Mouse (Mus musculus): Measurements from ENCODE around the gene Snap29.

Snap29 gene

GRCm38 (mm10) chr16:17456901-17457300 lies 51.1 kb downstream of the Snap29 start:
- no peak for TF ChIP-seq GATA4 (IDR thresholded peaks at IDR 0.05; ENCODE audit: insufficient replicate concordance, low read length)

GRCm38 (mm10) chr16:17460254-17460653 lies 54.5 kb downstream of the Snap29 start:
- no peak for TF ChIP-seq GATA4 (IDR thresholded peaks at IDR 0.05; ENCODE audit: insufficient replicate concordance, low read length)

DNA sequence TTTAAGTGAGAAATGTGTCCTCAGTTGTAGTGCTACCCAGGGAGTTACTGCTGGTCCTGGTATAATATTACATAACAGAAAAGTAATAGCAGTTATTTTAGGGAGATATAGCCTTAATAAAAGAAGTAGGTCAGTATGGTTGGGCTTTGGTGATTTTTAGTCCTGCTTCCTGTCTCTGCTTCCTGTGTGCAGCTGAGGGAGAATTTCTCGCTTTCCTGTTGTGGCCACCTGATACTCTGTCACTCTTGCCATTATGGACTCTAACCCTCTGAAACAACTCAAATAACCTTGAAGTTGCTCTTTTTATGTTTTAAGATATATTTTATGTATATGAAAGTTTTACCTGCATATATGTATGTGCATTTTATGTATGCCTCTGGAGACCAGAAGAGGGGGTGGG lies 55.8 kb downstream of the Snap29 start:
- no peak for TF ChIP-seq GATA4 (IDR thresholded peaks at IDR 0.05; ENCODE audit: insufficient replicate concordance, low read length)

- TF ChIP-seq GATA4 (IDR thresholded peaks at IDR 0.05; ENCODE audit: insufficient replicate concordance, low read length): no peak
Measured at GRCm38 (mm10) chr16:17463184-17463583, 57.4 kb downstream of the Snap29 start.

DNA sequence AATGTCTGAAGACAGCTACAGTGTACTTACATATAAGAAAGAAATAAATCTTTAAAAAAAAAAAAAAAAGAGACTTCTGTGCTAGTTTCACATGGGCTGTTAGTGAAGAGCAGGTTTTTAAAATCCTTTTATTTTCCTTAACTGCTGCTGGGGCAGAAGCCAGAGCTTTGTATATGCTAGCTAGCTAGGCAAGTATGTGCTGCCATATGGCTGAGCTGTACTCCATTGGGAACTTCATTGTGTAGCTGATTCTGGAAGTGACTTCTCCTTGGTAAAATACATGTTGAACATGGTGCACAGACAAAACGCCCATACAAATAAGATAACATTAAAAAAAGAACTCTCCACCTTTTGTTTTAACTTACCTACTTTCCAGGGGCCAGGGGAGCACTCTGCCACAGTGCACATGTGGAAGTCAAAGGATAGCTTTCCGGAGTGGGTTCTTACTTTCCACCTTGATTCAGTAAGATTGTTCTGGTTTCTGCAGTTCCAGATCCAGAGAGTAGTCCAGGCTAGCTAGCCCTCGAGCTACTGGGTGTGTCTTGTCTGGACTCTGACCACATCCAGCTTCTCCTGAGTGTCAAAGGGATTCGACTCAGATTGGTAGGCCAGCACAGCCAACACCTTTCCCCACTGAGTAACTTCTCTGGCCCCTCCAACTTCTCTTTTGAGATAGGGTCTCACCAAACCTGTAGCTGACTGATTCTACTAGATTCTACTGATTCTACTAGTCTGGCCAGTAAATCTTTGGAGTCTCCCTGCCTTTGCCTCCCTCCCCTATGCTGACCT lies 61.3 kb downstream of the Snap29 start:
- no peak for TF ChIP-seq GATA4 (IDR thresholded peaks at IDR 0.05; ENCODE audit: insufficient replicate concordance, low read length)

DNA sequence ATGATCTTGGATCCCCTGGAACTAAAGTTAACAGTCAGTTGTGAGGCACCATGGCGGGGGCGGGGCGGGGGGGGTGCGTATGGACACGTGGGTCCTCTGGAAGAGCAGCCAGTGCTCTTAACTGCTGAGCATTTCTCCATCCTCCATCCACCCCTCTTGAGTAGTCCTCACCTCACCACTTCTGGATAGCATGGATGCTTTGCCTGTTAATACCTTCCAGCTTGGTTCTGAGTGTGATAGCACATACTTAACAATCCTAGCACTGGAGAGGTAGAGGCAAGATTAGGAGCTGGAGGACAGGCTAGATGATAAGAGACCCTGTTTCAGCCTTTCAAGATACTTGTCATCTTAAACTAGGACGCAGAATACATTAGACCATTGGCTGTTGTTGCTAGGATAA lies 66.7 kb downstream of the Snap29 start:
- no peak for TF ChIP-seq GATA4 (IDR thresholded peaks at IDR 0.05; ENCODE audit: insufficient replicate concordance, low read length)

DNA sequence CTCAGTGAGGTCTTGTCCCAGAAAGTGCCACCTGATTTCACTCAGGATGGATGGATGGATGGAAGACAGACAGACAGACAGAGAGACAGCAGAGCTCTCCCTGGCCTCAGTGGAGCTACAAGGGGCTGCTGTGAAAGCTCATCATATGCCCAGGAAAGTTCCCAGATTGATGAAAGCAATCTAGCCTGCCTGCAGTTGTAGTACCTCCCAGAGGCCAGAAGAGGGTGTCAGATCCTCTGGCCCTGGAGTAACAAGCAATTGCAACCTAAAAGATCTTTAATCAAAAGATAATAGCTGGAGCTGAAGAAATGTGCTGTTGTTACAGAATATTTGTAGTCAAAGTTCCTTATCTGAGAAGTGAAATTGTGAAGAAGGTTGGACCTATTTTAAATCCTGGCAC lies 68.3 kb downstream of the Snap29 start:
- no peak for TF ChIP-seq GATA4 (IDR thresholded peaks at IDR 0.05; ENCODE audit: insufficient replicate concordance, low read length)

DNA sequence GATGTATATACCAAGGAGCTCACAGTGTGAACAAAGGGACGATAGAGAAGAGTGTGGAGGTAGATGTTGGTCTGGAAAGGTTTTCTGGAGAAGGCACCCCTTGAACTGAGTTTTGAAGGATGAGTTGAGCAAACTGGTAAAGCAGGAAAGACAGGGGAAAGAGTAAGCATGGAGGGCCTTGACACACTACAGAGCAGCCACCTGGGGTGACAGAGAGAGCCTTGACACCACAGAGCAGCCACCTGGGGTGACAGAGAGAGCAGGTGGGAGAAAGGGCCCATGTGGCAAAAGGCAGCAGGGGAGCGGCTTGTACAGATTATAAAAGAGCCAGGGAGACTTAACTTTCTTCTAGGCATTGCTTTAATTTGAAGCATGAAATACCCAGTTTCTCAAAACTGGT lies 69.0 kb downstream of the Snap29 start:
- no peak for TF ChIP-seq GATA4 (IDR thresholded peaks at IDR 0.05; ENCODE audit: insufficient replicate concordance, low read length)

- no peak for TF ChIP-seq GATA4 (IDR thresholded peaks at IDR 0.05; ENCODE audit: insufficient replicate concordance, low read length)
Measured at GRCm38 (mm10) chr16:17475326-17475725, 69.5 kb downstream of the Snap29 start.

DNA sequence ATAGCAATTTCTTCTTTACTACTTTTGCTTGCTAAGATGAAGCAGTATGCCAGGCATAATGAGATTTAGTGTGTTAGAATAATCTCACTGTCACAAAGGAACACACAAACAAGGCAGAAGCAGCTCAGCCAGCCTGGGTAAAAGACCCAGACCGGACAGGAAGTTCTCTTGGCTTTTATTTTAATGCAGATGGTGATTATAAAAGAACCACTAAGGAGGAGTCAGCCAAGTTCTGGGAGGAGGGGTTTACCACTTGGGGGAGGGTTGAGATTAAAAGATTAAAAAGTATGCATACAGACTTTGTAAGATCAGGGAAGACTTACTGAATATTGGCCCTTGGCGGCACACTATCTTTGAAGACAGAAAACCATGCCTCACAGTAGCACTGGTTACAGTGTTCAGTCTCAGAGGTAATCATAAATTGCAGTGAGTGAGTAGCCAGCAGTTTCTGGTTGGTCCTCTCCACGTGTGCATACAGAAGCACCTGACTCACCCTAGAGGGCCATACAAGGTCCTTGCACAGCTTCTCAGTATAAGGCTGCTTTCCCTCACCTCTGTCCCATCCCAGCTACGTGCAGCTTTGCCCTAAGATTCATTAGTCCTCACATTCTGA lies 72.7 kb downstream of the Snap29 start:
- TF ChIP-seq GATA4 (IDR thresholded peaks at IDR 0.05; ENCODE audit: insufficient replicate concordance, low read length): no peak

Measured in liver, adult (tissue).